Mouse (Mus musculus): ENCODE results near the gene Cd40lg. TPM values are rescaled to one million over a fixed set of nuclear protein-coding genes. Genes with fewer than 3 reads are reported as not detected.

The Cd40lg gene
- 1.6 and 1.9 TPM in 2 replicates for polyA plus RNA-seq (2012; rRNA removed)

DNA sequence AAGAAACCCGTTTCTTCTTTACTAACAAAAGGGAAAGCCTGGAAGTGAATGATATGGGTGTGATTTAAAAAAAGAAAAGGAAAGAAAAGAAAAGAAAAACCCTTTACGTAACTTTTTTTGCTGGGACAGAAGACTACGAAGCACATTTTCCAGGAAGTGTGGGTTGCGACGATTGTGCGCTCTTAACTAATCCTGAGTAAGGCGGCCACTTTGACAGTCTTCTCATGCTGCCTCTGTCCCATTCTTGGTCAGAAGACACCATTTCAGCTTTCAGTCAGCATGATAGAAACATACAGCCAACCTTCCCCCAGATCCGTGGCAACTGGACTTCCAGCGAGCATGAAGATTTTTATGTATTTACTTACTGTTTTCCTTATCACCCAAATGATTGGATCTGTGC, at the start of gene Cd40lg:
Gene Cd40lg, plus strand, starts transcription at position 268 of the 400 bp plus-strand sequence.
- Histone ChIP-seq H3K36me3 (ENCODE audit: control insufficient read depth, insufficient read depth, low read length) (no peaks in the 10 kb centered on the region), H3K4me3 (ENCODE audit: extremely low read depth, insufficient read depth, insufficient read length) (peak within 1 kb of the TSS; percentile 28), H3K27ac (ENCODE audit: insufficient read depth, low read length) (peak within 1 kb of the TSS; percentile 57; the same call in 1 of the 2 replicates), H3K27me3 (ENCODE audit: control insufficient read depth, insufficient read depth, low read length) (no peaks in the 10 kb centered on the region), H3K4me1 (ENCODE audit: control insufficient read depth, insufficient read depth, insufficient read length) (no peaks in the 10 kb centered on the region)
- no peak for DNase-seq (ENCODE audit: low read depth in 1 of 2, low spot score in 2 of 2)
- 80% methylated on average over 9 of the region's 9 CpGs for WGBS
- TF ChIP-seq POLR2A (IDR thresholded peaks at IDR 0.05; ENCODE audit: low read depth, low read length) (no peak), CTCF (IDR thresholded peaks at IDR 0.05; ENCODE audit: extremely low read depth, insufficient read depth, insufficient read length, insufficient replicate concordance) (no peak)

- WGBS: 32% methylated on average over 1 of the region's 1 CpGs
- H3K27me3 ChIP-seq (ENCODE audit: control insufficient read depth, insufficient read depth, low read length): no peaks in the 10 kb centered on the region
- no peak overlapping the region for H3K4me3 ChIP-seq (ENCODE audit: extremely low read depth, insufficient read depth, insufficient read length)
- DNase-seq (ENCODE audit: low read depth in 1 of 2, low spot score in 2 of 2): peak in 1 of 2 experiments; percentile 4
- TF ChIP-seq POLR2A (IDR thresholded peaks at IDR 0.05; ENCODE audit: low read depth, low read length) (no peak), CTCF (IDR thresholded peaks at IDR 0.05; ENCODE audit: extremely low read depth, insufficient read depth, insufficient read length, insufficient replicate concordance) (no peak)
- H3K4me1 ChIP-seq (ENCODE audit: control insufficient read depth, insufficient read depth, insufficient read length): no peaks in the 10 kb centered on the region
- no peak overlapping the region for H3K27ac ChIP-seq (ENCODE audit: insufficient read depth, low read length)
- no peaks in the 10 kb centered on the region for H3K36me3 ChIP-seq (ENCODE audit: control insufficient read depth, insufficient read depth, low read length)
These were observed 45.4 kb upstream of the Cd40lg start for GRCm38 (mm10) chrX:57166549-57166948.

- no peaks in the 10 kb centered on the region for H3K36me3 ChIP-seq (ENCODE audit: control insufficient read depth, insufficient read depth, low read length)
- DNase-seq (ENCODE audit: low read depth in 1 of 2, low spot score in 2 of 2): no peak
- TF ChIP-seq POLR2A (IDR thresholded peaks at IDR 0.05; ENCODE audit: low read depth, low read length) (no peak), CTCF (IDR thresholded peaks at IDR 0.05; ENCODE audit: extremely low read depth, insufficient read depth, insufficient read length, insufficient replicate concordance) (no peak)
- no peaks in the 10 kb centered on the region for H3K4me1 ChIP-seq (ENCODE audit: control insufficient read depth, insufficient read depth, insufficient read length)
- H3K27me3 ChIP-seq (ENCODE audit: control insufficient read depth, insufficient read depth, low read length): no peaks in the 10 kb centered on the region
- no peak overlapping the region for H3K27ac ChIP-seq (ENCODE audit: insufficient read depth, low read length)
- no peak overlapping the region for H3K4me3 ChIP-seq (ENCODE audit: extremely low read depth, insufficient read depth, insufficient read length)
These were observed 40.7 kb upstream of the Cd40lg start for GRCm38 (mm10) chrX:57171269-57171668.

GRCm38 (mm10) chrX:57177225-57177779, 34.6 kb upstream of the Cd40lg start:
- H3K36me3 ChIP-seq (ENCODE audit: control insufficient read depth, insufficient read depth, low read length): no peaks in the 10 kb centered on the region
- no peak overlapping the region for H3K27ac ChIP-seq (ENCODE audit: insufficient read depth, low read length)
- DNase-seq (ENCODE audit: low read depth in 1 of 2, low spot score in 2 of 2): no peak
- WGBS: 86% methylated on average over 13 of the region's 13 CpGs
- TF ChIP-seq CTCF (IDR thresholded peaks at IDR 0.05; ENCODE audit: extremely low read depth, insufficient read depth, insufficient read length, insufficient replicate concordance) (no peak), POLR2A (IDR thresholded peaks at IDR 0.05; ENCODE audit: low read depth, low read length) (no peak)
- no peaks in the 10 kb centered on the region for H3K4me1 ChIP-seq (ENCODE audit: control insufficient read depth, insufficient read depth, insufficient read length)
- H3K4me3 ChIP-seq (ENCODE audit: extremely low read depth, insufficient read depth, insufficient read length): no peak overlapping the region
- no peaks in the 10 kb centered on the region for H3K27me3 ChIP-seq (ENCODE audit: control insufficient read depth, insufficient read depth, low read length)

GRCm38 (mm10) chrX:57182470-57182869, 29.5 kb upstream of the Cd40lg start:
- Histone ChIP-seq H3K4me3 (ENCODE audit: extremely low read depth, insufficient read depth, insufficient read length) (no peak overlapping the region), H3K27me3 (ENCODE audit: control insufficient read depth, insufficient read depth, low read length) (no peaks in the 10 kb centered on the region)

GRCm38 (mm10) chrX:57183359-57183758, 28.6 kb upstream of the Cd40lg start:
- no peaks in the 10 kb centered on the region for H3K27me3 ChIP-seq (ENCODE audit: control insufficient read depth, insufficient read depth, low read length)
- no peak overlapping the region for H3K27ac ChIP-seq (ENCODE audit: insufficient read depth, low read length)
- DNase-seq (ENCODE audit: low read depth in 1 of 2, low spot score in 2 of 2): no peak
- no peaks in the 10 kb centered on the region; the same call in 1 of the 2 replicates for H3K4me1 ChIP-seq (ENCODE audit: control insufficient read depth, insufficient read depth, insufficient read length)
- TF ChIP-seq POLR2A (IDR thresholded peaks at IDR 0.05; ENCODE audit: low read depth, low read length) (no peak), CTCF (IDR thresholded peaks at IDR 0.05; ENCODE audit: extremely low read depth, insufficient read depth, insufficient read length, insufficient replicate concordance) (no peak)
- H3K36me3 ChIP-seq (ENCODE audit: control insufficient read depth, insufficient read depth, low read length): no peaks in the 10 kb centered on the region
- WGBS: 84% methylated on average over 3 of the region's 3 CpGs
- H3K4me3 ChIP-seq (ENCODE audit: extremely low read depth, insufficient read depth, insufficient read length): no peak overlapping the region

More at GRCm38 (mm10) chrX:57182470-57182869, 29.5 kb upstream of the Cd40lg start:
- H3K27ac ChIP-seq (ENCODE audit: insufficient read depth, low read length): no peak overlapping the region
- no peak for DNase-seq (ENCODE audit: low read depth in 1 of 2, low spot score in 2 of 2)
- TF ChIP-seq CTCF (IDR thresholded peaks at IDR 0.05; ENCODE audit: extremely low read depth, insufficient read depth, insufficient read length, insufficient replicate concordance): no peak
- no peak for TF ChIP-seq POLR2A (IDR thresholded peaks at IDR 0.05; ENCODE audit: low read depth, low read length)
- 66% methylated on average over 2 of the region's 2 CpGs for WGBS
- no peaks in the 10 kb centered on the region for H3K36me3 ChIP-seq (ENCODE audit: control insufficient read depth, insufficient read depth, low read length)
- H3K4me1 ChIP-seq (ENCODE audit: control insufficient read depth, insufficient read depth, insufficient read length): no peaks in the 10 kb centered on the region; the same call in 1 of the 2 replicates

DNA sequence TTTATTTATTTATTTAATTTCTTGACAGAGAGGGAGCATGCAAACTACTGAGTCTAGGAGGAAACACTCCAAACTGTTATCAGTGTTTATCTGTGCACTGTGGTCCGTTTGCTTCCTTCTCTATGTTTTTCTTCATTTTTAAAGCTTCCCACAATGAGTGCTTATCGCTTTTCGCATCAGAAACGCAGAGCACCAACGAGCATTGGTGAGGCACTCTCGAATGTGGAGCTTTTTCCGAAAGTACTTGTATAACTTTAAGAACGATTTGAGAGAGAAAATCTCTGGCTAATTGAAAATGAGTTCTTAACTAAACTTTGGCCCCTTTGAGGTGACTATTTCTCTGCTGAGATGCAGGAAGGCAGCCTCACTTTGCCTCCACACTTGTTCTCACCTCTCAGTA, 24.6 kb upstream of the Cd40lg start:
- no peaks in the 10 kb centered on the region for H3K36me3 ChIP-seq (ENCODE audit: control insufficient read depth, insufficient read depth, low read length)
- H3K27ac ChIP-seq (ENCODE audit: insufficient read depth, low read length): peak overlapping the region; percentile 32; the same call in 1 of the 2 replicates
- H3K4me1 ChIP-seq (ENCODE audit: control insufficient read depth, insufficient read depth, insufficient read length): no peaks in the 10 kb centered on the region; the same call in 1 of the 2 replicates
- H3K4me3 ChIP-seq (ENCODE audit: extremely low read depth, insufficient read depth, insufficient read length): no peak overlapping the region
- WGBS: 45% methylated on average over 8 of the region's 8 CpGs
- no peak for DNase-seq (ENCODE audit: low read depth in 1 of 2, low spot score in 2 of 2)
- TF ChIP-seq POLR2A (IDR thresholded peaks at IDR 0.05; ENCODE audit: low read depth, low read length) (no peak), CTCF (IDR thresholded peaks at IDR 0.05; ENCODE audit: extremely low read depth, insufficient read depth, insufficient read length, insufficient replicate concordance) (no peak)
- H3K27me3 ChIP-seq (ENCODE audit: control insufficient read depth, insufficient read depth, low read length): no peaks in the 10 kb centered on the region

Measured in spleen, adult 2 months (tissue).